Mouse (Mus musculus) fat pad, adult 2 months (tissue): ENCODE measurements around the gene Clip4.
"Not testable (repeated sequence)": the region's sequence is repeated elsewhere in the genome, so short reads cannot be mapped to it uniquely, and the experiment has no call there.

Source experiments
- DNase-seq: peaks from one replicate; pipeline ENCODE4 v3.0.0-alpha.2; 2011; ENCODE audit warnings: low read depth, low spot score; ENCODE audit errors: extremely low read depth

Clip4 gene

GRCm38 (mm10) chr17:71768173-71768572 is at the start of gene Clip4:
TSS of gene Clip4 (plus strand) at chr17:71768473.
- not testable (repeated sequence) for DNase-seq

GRCm38 (mm10) chr17:71720434-71720833 is 47.8 kb upstream of the Clip4 start:
- no peak for DNase-seq

- DNase-seq = no peak
These were observed 47.3 kb upstream of the Clip4 start for GRCm38 (mm10) chr17:71721019-71721418.

- peak; percentile 99 for DNase-seq
These were observed 37.6 kb upstream of the Clip4 start for GRCm38 (mm10) chr17:71730655-71731054.

- DNase-seq = no peak
These were observed 31.8 kb upstream of the Clip4 start for GRCm38 (mm10) chr17:71736442-71736841.

GRCm38 (mm10) chr17:71742156-71742555 is 26.1 kb upstream of the Clip4 start:
- peak; percentile 77 for DNase-seq

- DNase-seq = no peak
These were observed 25.3 kb upstream of the Clip4 start for GRCm38 (mm10) chr17:71742935-71743334.

- no peak for DNase-seq
These were observed 22.2 kb upstream of the Clip4 start for GRCm38 (mm10) chr17:71746114-71746513.

- DNase-seq = no peak
These were observed 20.7 kb upstream of the Clip4 start for GRCm38 (mm10) chr17:71747561-71747960.

- DNase-seq = no peak
These were observed 18.6 kb upstream of the Clip4 start for GRCm38 (mm10) chr17:71749616-71750168.

- DNase-seq = no peak
These were observed 15.4 kb upstream of the Clip4 start, which contains the start of gene Pcare for GRCm38 (mm10) chr17:71752831-71753230. TSS of gene Pcare (minus strand) at chr17:71752894.

GRCm38 (mm10) chr17:71760536-71760935 is 7.7 kb upstream of the Clip4 start:
- DNase-seq = no peak

GRCm38 (mm10) chr17:71769564-71769963 is 1.3 kb downstream of the Clip4 start:
- no peak for DNase-seq

GRCm38 (mm10) chr17:71770696-71771095 is 2.4 kb downstream of the Clip4 start:
- DNase-seq = no peak

GRCm38 (mm10) chr17:71774173-71774572 is 5.9 kb downstream of the Clip4 start:
- no peak for DNase-seq

- no peak for DNase-seq
These were observed 7.0 kb downstream of the Clip4 start for GRCm38 (mm10) chr17:71775279-71775678.

GRCm38 (mm10) chr17:71778696-71779095 is 10.4 kb downstream of the Clip4 start:
- no peak for DNase-seq

- DNase-seq = no peak
These were observed 12.2 kb downstream of the Clip4 start for GRCm38 (mm10) chr17:71780490-71780889.

- DNase-seq = peak; percentile 96
These were observed 12.7 kb downstream of the Clip4 start for GRCm38 (mm10) chr17:71780945-71781344.

- DNase-seq = no peak
These were observed 14.0 kb downstream of the Clip4 start for GRCm38 (mm10) chr17:71782242-71782698.

GRCm38 (mm10) chr17:71782699-71783365 is 14.6 kb downstream of the Clip4 start:
- DNase-seq = no peak

GRCm38 (mm10) chr17:71783366-71783735 is 15.1 kb downstream of the Clip4 start:
- DNase-seq = no peak

GRCm38 (mm10) chr17:71786456-71786855 is 18.2 kb downstream of the Clip4 start:
- DNase-seq = no peak
